Mouse (Mus musculus) activated CD4-positive, CD25-positive, alpha-beta regulatory T cell, adult 4 months (primary cell): ENCODE measurements around the gene Impdh1. TPM values are rescaled to one million over a fixed set of nuclear protein-coding genes. Genes with fewer than 3 reads are reported as not detected.
"Not testable (repeated sequence)": the region's sequence is repeated elsewhere in the genome, so short reads cannot be mapped to it uniquely, and the experiment has no call there.

Source experiments
- ATAC-seq: one replicate; pipeline ENCODE4 v1.8.0; 2017
- polyA plus RNA-seq, 2 experiments: library from polyadenylated mRNA; unstranded; fragments of 100-300 nt; shearing (Covaris generic); gene quantifications; one replicate each; pipeline ENCODE4 v1.2.1; 2017

The Impdh1 gene
- 10 to 100 TPM; 13.0 to 16.5 TPM for polyA plus RNA-seq

DNA sequence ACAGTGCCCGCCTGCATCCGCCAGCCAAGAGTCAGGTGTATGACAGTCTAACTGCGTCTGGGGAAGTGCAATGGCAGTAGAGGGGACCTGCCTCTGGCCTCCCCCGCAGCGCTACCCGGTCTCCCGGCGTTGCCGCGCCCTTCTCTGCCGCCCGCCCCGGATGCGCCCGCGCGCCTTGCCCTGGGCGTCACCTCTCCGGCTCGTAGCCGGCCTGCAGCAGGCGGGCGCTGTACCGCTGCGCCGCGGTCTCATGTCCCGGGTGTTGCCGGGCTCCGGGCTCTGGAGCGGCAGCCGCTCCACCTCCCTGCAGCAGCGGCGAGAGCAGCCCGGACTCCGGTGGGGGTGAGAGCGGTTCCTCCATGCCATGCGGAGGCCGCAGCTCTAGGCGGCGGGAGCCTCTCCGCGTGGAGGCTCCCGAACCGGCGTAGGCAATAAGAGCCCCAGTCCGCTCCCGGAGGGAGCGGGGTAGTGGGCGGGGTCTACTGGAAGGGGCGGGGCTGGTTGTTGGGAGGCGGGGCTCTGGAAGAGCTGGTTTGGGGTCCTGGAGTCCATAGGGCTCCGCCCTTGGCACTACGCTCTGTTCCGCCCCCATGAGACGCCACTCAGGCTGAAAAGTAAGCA lies at the start of gene Impdh1:
Gene Impdh1, minus strand, starts transcription at position 484 of the 621 bp plus-strand sequence.
- ATAC-seq, result peak; percentile 66

DNA sequence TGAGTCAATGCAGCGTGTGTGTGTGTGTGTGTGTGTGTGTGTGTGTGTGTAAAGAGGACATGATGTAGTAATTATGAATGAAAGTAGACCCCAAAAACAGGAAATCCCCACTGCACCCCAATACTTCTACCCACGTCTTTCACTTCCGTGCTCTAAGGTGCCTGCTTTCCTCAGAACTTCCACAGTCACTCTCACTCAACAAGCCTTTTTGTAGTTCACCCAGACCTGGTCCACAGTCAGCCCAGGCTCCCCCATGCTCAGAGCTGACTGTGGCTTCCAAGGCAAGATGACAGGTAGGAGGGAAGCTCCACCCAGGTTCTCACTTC lies 48.3 kb upstream of the Impdh1 start:
- ATAC-seq, result peak; percentile 74

- no peak for ATAC-seq
Measured at GRCm38 (mm10) chr6:29263650-29264455, 47.7 kb upstream of the Impdh1 start.

- ATAC-seq, result no peak
Measured at GRCm38 (mm10) chr6:29261831-29262230, 45.7 kb upstream of the Impdh1 start.

DNA sequence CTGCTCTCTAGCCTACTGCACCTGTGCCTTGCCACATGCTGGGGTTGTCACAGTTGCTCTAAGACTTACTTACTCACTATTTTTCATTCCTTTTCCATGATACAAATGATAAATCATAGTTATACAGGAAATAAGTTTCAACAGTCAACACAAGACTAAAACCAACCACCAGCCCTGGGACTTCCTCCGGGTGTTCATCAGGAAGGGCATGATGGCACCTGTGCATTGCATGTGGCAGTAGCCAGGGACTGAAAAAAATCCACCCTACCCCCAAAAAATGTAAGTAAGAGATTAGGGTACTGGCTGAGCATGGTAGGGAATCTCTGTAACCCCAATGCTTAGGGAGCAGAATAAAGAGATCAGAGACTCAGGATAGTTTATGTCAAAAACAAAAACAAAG lies 43.3 kb upstream of the Impdh1 start:
- ATAC-seq, result no peak

GRCm38 (mm10) chr6:29247072-29247471 lies 30.9 kb upstream of the Impdh1 start:
- ATAC-seq, result no peak

- ATAC-seq, result peak; percentile 17
Measured at GRCm38 (mm10) chr6:29246585-29246984, 30.4 kb upstream of the Impdh1 start.

GRCm38 (mm10) chr6:29246183-29246582 lies 30.0 kb upstream of the Impdh1 start:
- ATAC-seq, result no peak

GRCm38 (mm10) chr6:29245272-29246120 lies 29.3 kb upstream of the Impdh1 start:
- ATAC-seq, result peak; percentile 64

DNA sequence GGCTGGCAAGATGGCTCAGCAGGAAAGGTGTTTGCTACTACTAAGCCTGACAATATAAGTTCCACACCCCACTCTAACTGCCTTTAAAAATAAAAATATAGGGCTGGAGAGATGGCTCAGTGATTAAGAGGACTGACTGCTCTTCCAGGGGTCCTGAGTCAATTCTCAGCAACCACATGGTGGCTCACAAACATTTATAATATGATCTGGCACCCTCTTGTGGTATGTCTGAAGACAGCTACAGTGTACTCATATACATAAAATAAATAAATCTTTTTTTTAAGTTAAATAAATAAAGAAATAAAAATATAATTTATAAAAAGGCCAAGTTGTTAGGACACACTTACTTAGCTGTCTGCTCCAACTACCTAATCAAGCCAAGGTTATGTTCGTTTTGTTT lies 26.1 kb upstream of the Impdh1 start:
- no peak for ATAC-seq

GRCm38 (mm10) chr6:29241697-29242096 lies 25.5 kb upstream of the Impdh1 start:
- no peak for ATAC-seq

- peak; percentile 59 for ATAC-seq
Measured at GRCm38 (mm10) chr6:29240806-29241205, 24.6 kb upstream of the Impdh1 start.

- peak; percentile 37 for ATAC-seq
Measured at GRCm38 (mm10) chr6:29234272-29234671, 18.1 kb upstream of the Impdh1 start.

DNA sequence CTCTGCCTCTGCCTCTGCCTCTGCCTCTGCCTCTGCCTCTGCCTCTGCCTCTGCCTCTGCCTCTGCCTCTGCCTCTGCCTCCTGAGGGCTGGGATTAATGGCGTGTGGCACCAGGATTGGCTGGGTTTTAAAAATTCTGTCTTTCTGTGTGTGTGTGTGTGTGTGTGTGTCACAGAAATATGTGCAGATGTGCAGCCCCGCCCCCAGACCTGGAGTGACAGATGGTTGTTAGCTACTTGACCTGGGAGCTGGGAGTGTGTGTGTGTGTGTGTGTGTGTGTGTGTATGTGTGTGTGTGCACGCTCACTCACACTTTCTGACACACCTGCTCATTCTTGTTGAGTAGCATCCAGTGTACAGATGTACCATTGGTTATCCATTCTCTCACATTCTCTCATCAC lies 17.5 kb upstream of the Impdh1 start:
- ATAC-seq, result no peak

DNA sequence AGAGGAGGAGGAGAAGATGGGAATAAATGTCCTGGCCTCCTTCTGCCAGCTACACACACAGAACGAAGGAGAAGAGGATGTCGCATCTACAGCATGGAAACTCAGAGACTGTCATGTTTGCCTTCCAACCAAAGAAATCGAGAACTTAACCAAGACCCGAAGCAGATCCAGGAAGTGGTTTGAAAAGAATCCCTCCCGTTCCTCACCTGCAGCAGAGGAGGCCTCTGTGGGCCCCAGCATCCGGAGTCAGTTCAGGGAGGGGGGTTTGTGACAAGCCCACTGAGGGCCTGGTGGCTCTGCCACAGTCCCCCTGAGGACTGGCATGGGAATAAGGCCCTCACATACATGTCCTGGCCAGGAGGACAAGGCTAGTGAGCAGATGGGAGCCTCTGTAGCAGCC lies 16.2 kb upstream of the Impdh1 start:
- peak; percentile 90 for ATAC-seq

- peak; percentile 57 for ATAC-seq
Measured at GRCm38 (mm10) chr6:29231799-29232198, 15.6 kb upstream of the Impdh1 start.

- ATAC-seq, result no peak
Measured at GRCm38 (mm10) chr6:29230386-29230785, 14.2 kb upstream of the Impdh1 start.

GRCm38 (mm10) chr6:29229265-29229913 lies 13.2 kb upstream of the Impdh1 start:
- no peak for ATAC-seq

- ATAC-seq, result not testable (repeated sequence)
Measured at GRCm38 (mm10) chr6:29217717-29218116, 1.6 kb upstream of the Impdh1 start.

DNA sequence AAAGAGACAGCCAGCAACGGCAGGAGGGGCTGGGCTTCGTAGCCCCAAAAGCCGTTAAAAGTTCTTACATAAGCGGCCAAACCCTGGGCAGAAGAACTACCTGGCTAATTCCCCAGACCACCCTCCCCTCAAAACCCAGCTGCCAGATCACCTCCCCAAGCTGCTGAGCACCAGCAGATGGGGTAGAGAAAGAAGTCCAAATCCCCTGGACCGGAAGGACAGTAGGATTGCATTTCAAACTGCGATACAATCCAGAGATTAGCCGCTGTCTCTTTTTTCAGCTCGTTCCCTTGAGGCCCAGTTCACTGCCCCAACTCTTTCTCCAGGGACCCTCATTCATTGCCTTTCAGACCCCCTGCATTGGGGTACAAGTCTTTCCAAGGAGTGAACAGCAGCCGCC lies 983 bp downstream of the Impdh1 start:
- ATAC-seq, result no peak

DNA sequence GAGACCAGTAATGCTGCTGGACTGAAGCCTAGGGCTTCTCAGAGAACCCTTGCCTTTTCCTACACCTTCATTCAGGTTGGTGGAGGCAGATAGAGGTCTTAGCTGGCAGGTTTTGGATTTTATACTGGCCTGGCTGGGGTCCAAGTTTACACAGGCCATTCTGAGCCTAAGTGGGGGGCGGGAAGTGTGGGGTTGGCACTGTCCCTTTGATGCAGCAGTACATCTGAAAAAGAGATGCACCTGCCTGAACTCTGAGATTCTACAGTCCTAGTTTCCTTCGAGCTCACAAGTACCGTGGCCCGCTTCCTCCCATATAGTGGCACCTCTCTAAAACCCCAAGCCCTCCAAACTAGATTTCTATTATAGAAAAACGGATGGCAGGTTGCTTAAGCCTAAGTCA lies 1.4 kb downstream of the Impdh1 start:
- no peak for ATAC-seq

DNA sequence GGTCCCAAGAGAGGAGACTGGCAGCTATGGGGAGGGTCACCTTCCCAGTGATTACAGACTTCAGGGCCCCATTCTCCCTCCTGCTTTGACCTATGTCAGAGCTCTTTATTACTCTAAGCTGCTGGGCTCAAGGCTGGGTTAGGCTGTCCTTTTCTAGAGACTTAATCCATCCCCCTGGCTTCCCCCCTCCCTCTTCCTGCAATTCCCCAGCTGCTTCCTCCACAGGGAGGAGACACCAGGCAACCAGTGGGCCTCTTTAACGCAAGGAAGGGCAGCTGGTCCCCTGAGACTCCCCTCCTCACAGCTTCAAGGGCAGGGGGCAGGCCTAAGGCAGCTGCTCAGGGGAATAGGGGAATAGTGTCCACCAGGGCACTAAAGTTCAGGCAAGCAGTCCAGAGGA lies 1.9 kb downstream of the Impdh1 start:
- no peak for ATAC-seq

DNA sequence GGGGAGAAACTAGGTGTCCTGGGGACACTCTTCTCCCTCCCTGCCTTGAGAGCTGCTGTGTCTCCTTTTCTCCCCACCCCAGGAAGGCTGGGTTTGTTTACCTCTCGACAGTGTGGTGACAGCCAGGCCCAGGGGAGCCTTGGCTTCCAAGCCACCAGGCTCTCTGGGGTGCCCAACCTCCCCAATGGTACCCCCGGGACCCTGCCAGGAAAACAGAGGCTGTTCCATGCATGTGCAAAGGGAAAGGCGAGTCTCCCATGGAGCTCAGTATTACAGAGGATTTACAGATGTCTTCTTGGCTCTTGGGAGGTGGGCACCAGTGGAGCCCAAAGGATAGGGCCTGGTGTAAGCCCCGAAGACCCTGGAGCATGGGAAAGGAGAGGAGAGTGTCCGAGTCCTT lies 2.7 kb downstream of the Impdh1 start:
- ATAC-seq, result no peak
